Mouse (Mus musculus): ENCODE measurements at regions not wholly inside any gene's neighbourhood (a gene's known extent, or its start where the extent isn't known, plus 50 kb on each side); places are given as distances from the start of the nearest gene placed in this dataset.

DNA sequence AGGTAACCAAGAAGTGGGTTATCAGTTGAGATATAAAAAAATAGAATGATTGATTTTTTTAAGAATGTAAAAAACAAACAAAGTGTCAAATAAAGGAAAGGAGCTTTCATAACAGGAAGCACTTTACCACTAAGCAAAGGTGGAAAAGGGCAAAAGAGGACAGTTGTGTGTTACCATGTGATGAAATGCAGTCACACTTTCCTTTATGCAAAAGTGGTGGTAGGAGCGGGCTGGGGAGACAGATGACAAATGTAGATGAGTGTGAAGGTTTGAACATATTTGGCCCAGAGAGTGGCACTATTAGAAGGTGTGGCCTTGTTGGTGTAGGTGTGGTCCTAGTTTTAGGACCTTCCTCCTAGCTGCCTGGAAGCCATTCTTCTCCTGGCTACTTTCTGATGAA, 222.6 kb upstream of the Adamts5 start:
- no peak for TF ChIP-seq CTCF (IDR thresholded peaks at IDR 0.05; ENCODE audit: borderline replicate concordance, extremely low read depth, insufficient read depth, insufficient read length)
- TF ChIP-seq POLR2A (IDR thresholded peaks at IDR 0.05; ENCODE audit: borderline replicate concordance, extremely low read depth, insufficient read depth, insufficient read length, poor library complexity, severe bottlenecking): no peak

Data from brain, embryonic 14.5 days (tissue).